Comparison of ENCODE assay signal across 9 mouse cellular contexts in the genomic region with DNA sequence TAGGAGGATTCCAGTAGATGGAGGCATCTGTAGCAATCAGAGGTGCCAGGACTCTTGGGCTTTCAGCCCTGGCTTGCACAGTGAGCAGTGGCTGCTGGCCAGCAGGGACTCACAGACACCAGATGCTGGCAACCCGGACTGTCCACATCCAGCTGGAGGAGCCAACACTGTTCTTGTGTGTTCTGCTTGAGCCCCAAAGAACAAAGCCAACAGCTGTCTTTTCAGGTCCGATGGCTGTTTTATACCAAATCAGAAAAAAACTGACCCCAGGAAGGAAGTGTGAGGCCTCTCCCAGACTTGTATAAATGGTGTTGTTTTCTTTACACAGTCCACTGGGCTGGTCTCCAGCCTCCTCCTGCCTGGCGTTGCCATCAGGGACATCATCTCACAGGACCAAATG.
DNase-seq lines count a peak whose midpoint lies in the region; ATAC-seq lines count a peak whose summit lies in the region.
"Had no signal": no experiment of that assay in that cellular context is flagged by ENCODE, and none has a peak within 500 bp of the region (broad histone marks: within the 10 kb centered on the region; RNA-seq: fewer than 3 reads in every experiment).

No protein-coding gene starts in this region.

- ATAC-seq in kidney, embryonic 14.5 days (ENCODE audit: low FRiP score, low TSS enrichment): no peak
- ATAC-seq in megakaryocyte-erythroid progenitor cell, adult 5-6 weeks (replicated peaks; ENCODE audit: low FRiP score, low TSS enrichment, poor library complexity, severe bottlenecking): no peak
- ATAC-seq in midbrain, embryonic 15.5 days (replicated peaks): no peak

- intact Hi-C loops in heart, postnatal 10 days (cut with DNase I): no loop called here

- no peaks in the 10 kb centered on the region for H3K36me3 ChIP-seq in kidney, embryonic 14.5 days (ENCODE audit: control insufficient read depth, insufficient read depth, low read length)
- no peaks in the 10 kb centered on the region for H3K36me3 ChIP-seq in midbrain, embryonic 15.5 days (replicated peaks)
- H3K36me3 ChIP-seq: G1E had no signal

- H3K27me3 ChIP-seq in kidney, embryonic 14.5 days (ENCODE audit: control insufficient read depth, insufficient read depth, low read length): no peaks in the 10 kb centered on the region
- H3K27me3 ChIP-seq in midbrain, embryonic 15.5 days (replicated peaks): no peaks in the 10 kb centered on the region

- no peak overlapping the region for H3K9ac ChIP-seq in kidney, embryonic 14.5 days (ENCODE audit: low read depth, low read length)
- H3K9ac ChIP-seq in midbrain, embryonic 15.5 days: no peak overlapping the region

- 18% methylated on average over 3 of the region's 3 CpGs for WGBS in kidney, embryonic 14.5 days
- 70% methylated on average over 3 of the region's 3 CpGs for WGBS in midbrain, embryonic 15.5 days

- no peak overlapping the region for H3K4me3 ChIP-seq in kidney, embryonic 14.5 days (ENCODE audit: low read length)
- H3K4me3 ChIP-seq in midbrain, embryonic 15.5 days: no peak overlapping the region

- H3K27ac ChIP-seq in kidney, embryonic 14.5 days (ENCODE audit: low read depth, low read length): no peak overlapping the region; the same call in 1 of the 2 replicates
- H3K27ac ChIP-seq in midbrain, embryonic 15.5 days: no peak overlapping the region

- peak; percentile 29 for DNase-seq in kidney, adult 18-20 months
- peak; percentile 23 for DNase-seq in brain, adult 2 months (ENCODE audit: low read depth, low spot score)
- peak; percentile 74 to 77 for DNase-seq in heart, postnatal 10 days
- peak; percentile 45 for DNase-seq in lung, postnatal 36 days
- DNase-seq in thymus, postnatal 14 days: no peak

- no peak overlapping the region for H3K4me2 ChIP-seq in kidney, embryonic 14.5 days (replicated peaks; ENCODE audit: low read depth, low read length)
- H3K4me2 ChIP-seq in midbrain, embryonic 15.5 days: no peak overlapping the region

- peaks cover 7% of the 10 kb centered on the region for H3K4me1 ChIP-seq in kidney, embryonic 14.5 days (ENCODE audit: control insufficient read depth, insufficient read depth, low read length)
- no peaks in the 10 kb centered on the region for H3K4me1 ChIP-seq in midbrain, embryonic 15.5 days

- H3K9me3 ChIP-seq in kidney, embryonic 14.5 days (ENCODE audit: control insufficient read depth, low read length): no peaks in the 10 kb centered on the region
- no peaks in the 10 kb centered on the region for H3K9me3 ChIP-seq in midbrain, embryonic 15.5 days
- H3K9me3 ChIP-seq: G1E had no signal
